Mouse (Mus musculus) cerebellum, adult 2 months (tissue): ENCODE results near the gene Uxt. TPM values are rescaled to one million over a fixed set of nuclear protein-coding genes. Genes with fewer than 3 reads are reported as not detected.

Experiments
- DNase-seq, 2 experiments: peaks; one replicate each; pipeline ENCODE4 v3.0.0; 2021
- H3K27ac ChIP-seq: fragments of 200-500 bp; 2 replicates; pipeline ENCODE4 v1.5.1; 2012; ENCODE audit warnings: low read length, control low read depth, inconsistent platforms; ENCODE audit not compliant: insufficient read depth
- H3K27me3 ChIP-seq: fragments of 200-500 bp; 2 replicates; pipeline ENCODE4 v1.6.1; 2012; ENCODE audit warnings: inconsistent platforms, mild to moderate bottlenecking, low read length, moderate library complexity; ENCODE audit not compliant: control insufficient read depth, insufficient read depth
- H3K4me1 ChIP-seq: fragments of 200-500 bp; 2 replicates; pipeline ENCODE4 v1.6.1; 2011; ENCODE audit warnings: low read length; ENCODE audit not compliant: control insufficient read depth, insufficient read depth
- H3K4me3 ChIP-seq: fragments of 200-500 bp; replicated peaks from 2 replicates; pipeline ENCODE3; 2011; ENCODE audit warnings: mild to moderate bottlenecking, low read depth, low read length, control low read depth; ENCODE audit not compliant: insufficient read depth
- CTCF ChIP-seq: fragments of 200-500 bp; IDR thresholded peaks from 2 replicates; pipeline ENCODE4 v1.5.1; 2011; ENCODE audit warnings: low read depth, mild to moderate bottlenecking, control low read depth, low read length, moderate library complexity, borderline replicate concordance; ENCODE audit not compliant: insufficient read depth
- POLR2A ChIP-seq: fragments of 200-500 bp; IDR thresholded peaks from 2 replicates; pipeline ENCODE4 v1.6.1; 2011; ENCODE audit warnings: low read length, control low read depth, borderline replicate concordance; ENCODE audit not compliant: insufficient read depth
- WGBS: fragments of 180-500 bp; shearing (Covaris S2); methylation state at CpG from one replicate; pipeline ENCODE4 v1.1.7; 2018; 5-methylcytosine and 5-hydroxymethylcytosine counted together
- polyA plus RNA-seq: library from polyadenylated mRNA; depleted of rRNA; stranded (reverse); fragments of >200 nt; gene quantifications from 2 replicates; pipeline ENCODE4 v1.2.3, GENCODE M21; 2012; rRNA removed

Gene Uxt
- polyA plus RNA-seq, 1 experiment: 14.9 TPM

- Histone ChIP-seq H3K4me3 (no peak overlapping the region), H3K27ac (no peak overlapping the region), H3K4me1 (no peaks in the 10 kb centered on the region), H3K27me3 (no peaks in the 10 kb centered on the region)
- TF ChIP-seq POLR2A (no peak), CTCF (no peak)
- no peak for DNase-seq
- WGBS: 83% methylated on average over 1 of the region's 1 CpGs
Observed at GRCm38 (mm10) chrX:20923506-20923905, 38.3 kb downstream of the Uxt start.

- 23% methylated on average over 5 of the region's 5 CpGs for WGBS
- Histone ChIP-seq H3K4me3 (peak overlapping the region; percentile 82), H3K4me1 (no peaks in the 10 kb centered on the region), H3K27ac (peak overlapping the region; percentile 52), H3K27me3 (no peaks in the 10 kb centered on the region)
- no peak for TF ChIP-seq POLR2A
- DNase-seq: no peak
Observed at GRCm38 (mm10) chrX:20921366-20921765, 40.5 kb downstream of the Uxt start.

- peak within 1 kb of the TSS; percentile 52 for H3K27ac ChIP-seq
- no peaks in the 10 kb centered on the region for H3K27me3 ChIP-seq
- H3K4me1 ChIP-seq: peaks cover 2% of the 10 kb centered on the region; the same call in 1 of the 2 replicates
- H3K4me3 ChIP-seq: peak within 1 kb of the TSS; percentile 82
- 9% methylated on average over 16 of the region's 44 CpGs for WGBS
- TF ChIP-seq POLR2A: peak; percentile 87
- TF ChIP-seq CTCF: no peak
- peak; percentile 90 to 94 for DNase-seq
Observed at GRCm38 (mm10) chrX:20920844-20921364, 40.9 kb downstream of the Uxt start, which contains the start of gene Syn1. Gene Syn1, minus strand, starts transcription at chrX:20921004.

GRCm38 (mm10) chrX:20920249-20920843 lies 41.5 kb downstream of the Uxt start:
- under 1% methylated on average over 40 of the region's 49 CpGs for WGBS
- H3K27ac ChIP-seq: peak overlapping the region; percentile 36
- DNase-seq: no peak
- no peak for TF ChIP-seq POLR2A
- no peak for TF ChIP-seq CTCF
- no peaks in the 10 kb centered on the region for H3K27me3 ChIP-seq
- peaks cover 7% of the 10 kb centered on the region; the same call in 1 of the 2 replicates for H3K4me1 ChIP-seq
- H3K4me3 ChIP-seq: peak overlapping the region; percentile 82

- no peaks in the 10 kb centered on the region for H3K27me3 ChIP-seq
- TF ChIP-seq POLR2A: no peak
- TF ChIP-seq CTCF: no peak
- H3K27ac ChIP-seq: no peak overlapping the region
- peaks cover 9% of the 10 kb centered on the region; the same call in 1 of the 2 replicates for H3K4me1 ChIP-seq
- DNase-seq: peak in 1 of 2 experiments; percentile 53
- H3K4me3 ChIP-seq: no peak overlapping the region
Observed at GRCm38 (mm10) chrX:20915075-20915474, 46.7 kb downstream of the Uxt start.

GRCm38 (mm10) chrX:20913726-20914125 lies 48.1 kb downstream of the Uxt start:
- Histone ChIP-seq H3K27me3 (no peaks in the 10 kb centered on the region), H3K27ac (no peak overlapping the region), H3K4me1 (peaks cover 9% of the 10 kb centered on the region; the same call in 1 of the 2 replicates), H3K4me3 (no peak overlapping the region)
- no peak for DNase-seq
- TF ChIP-seq CTCF (no peak), POLR2A (no peak)
- WGBS: 74% methylated on average over 6 of the region's 6 CpGs

GRCm38 (mm10) chrX:20910074-20910473 lies 51.7 kb downstream of the Uxt start:
- no peak overlapping the region for H3K27ac ChIP-seq
- DNase-seq: no peak
- WGBS: 41% methylated on average over 3 of the region's 3 CpGs
- peaks cover 2% of the 10 kb centered on the region; the same call in 1 of the 2 replicates for H3K4me1 ChIP-seq
- no peak for TF ChIP-seq POLR2A
- TF ChIP-seq CTCF: no peak
- H3K4me3 ChIP-seq: no peak overlapping the region
- no peaks in the 10 kb centered on the region for H3K27me3 ChIP-seq

Other genes starting within 250 kb of the Uxt start
- 306 and 313 TPM in 2 replicates for gene Araf, start 164.2 kb downstream of the Uxt start, polyA plus RNA-seq
- gene Timp1, start 91.9 kb downstream of the Uxt start, polyA plus RNA-seq: 1.1 and 1.9 TPM in 2 replicates
- gene Syn1, start 41.0 kb downstream of the Uxt start, polyA plus RNA-seq: 164 and 171 TPM in 2 replicates
- 31.1 and 32.5 TPM in 2 replicates for gene Cfp, start 30.5 kb downstream of the Uxt start, polyA plus RNA-seq
- gene Elk1, start 11.4 kb downstream of the Uxt start, polyA plus RNA-seq: 35.5 and 42.0 TPM in 2 replicates
- 9.3 and 9.6 TPM in 2 replicates for gene Zfp182, start 100.3 kb upstream of the Uxt start, polyA plus RNA-seq
- not detected in 2 replicates for gene Spaca5, start 106.4 kb upstream of the Uxt start, polyA plus RNA-seq
- gene Zfp300, start 127.5 kb upstream of the Uxt start, polyA plus RNA-seq: 2.3 and 3.0 TPM in 2 replicates
- gene Ssxa1, start 153.8 kb upstream of the Uxt start, polyA plus RNA-seq: not detected in 2 replicates
- gene Gm21876, start 213.6 kb upstream of the Uxt start, polyA plus RNA-seq: not detected in 2 replicates